Mouse (Mus musculus) layer of hippocampus, adult 9-11 months (tissue): ENCODE measurements around the gene H2afz.
A peak's percentile ranks its signal among the peaks of the same experiment; 100 is the strongest.
"Not testable (repeated sequence)": the region's sequence is repeated elsewhere in the genome, so short reads cannot be mapped to it uniquely, and the experiment has no call there.

Experiments used
- DNase-seq: peaks from one replicate; pipeline ENCODE4 v3.0.0; 2022

Gene H2afz

DNA sequence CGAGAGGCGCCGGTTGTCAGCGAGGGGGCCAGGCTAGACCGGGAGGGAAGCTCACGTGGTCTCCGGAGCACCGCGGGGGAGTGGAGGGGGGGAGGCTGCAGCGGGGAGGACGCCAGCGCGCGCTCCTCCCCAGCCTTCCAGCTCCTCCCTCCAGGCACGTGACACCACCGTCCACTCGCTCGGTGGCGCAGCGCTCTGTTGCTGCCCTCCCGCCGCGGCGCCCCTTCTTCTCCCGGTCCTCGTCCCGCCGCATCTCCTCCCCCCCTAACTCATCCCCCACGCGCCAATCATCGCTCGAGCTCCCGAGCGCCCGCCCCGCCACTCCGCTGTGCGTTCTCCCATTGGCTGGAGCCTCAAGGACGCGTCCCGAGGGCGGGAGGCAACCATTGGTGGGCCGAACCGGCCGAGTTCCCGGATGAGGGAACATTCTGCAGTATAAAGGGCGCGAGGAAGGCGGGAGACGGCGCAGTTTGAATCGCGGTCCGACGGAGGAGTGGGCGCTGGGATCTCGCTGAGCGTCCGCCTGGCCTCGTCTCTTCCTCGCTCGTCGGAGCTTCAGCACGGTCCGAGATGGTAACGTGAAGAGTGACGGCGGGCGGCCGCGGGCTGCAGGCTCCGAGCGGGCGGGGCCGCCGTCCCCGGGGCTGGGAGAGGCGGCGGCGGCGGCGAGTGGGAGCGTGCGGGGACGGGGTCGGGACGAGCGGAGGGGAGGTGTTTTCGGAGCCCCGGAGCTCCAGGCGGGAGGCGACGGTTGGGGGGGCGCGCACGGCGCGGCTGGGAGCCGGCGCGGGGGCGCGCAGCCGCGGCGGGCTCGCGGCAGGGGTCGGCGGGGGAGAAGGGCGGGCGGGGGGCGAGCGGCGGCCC lies at the start of gene H2afz:
Gene H2afz (plus strand): TSS at position 364 of the 864 bp plus-strand sequence.
- DNase-seq: peak; percentile 98

DNA sequence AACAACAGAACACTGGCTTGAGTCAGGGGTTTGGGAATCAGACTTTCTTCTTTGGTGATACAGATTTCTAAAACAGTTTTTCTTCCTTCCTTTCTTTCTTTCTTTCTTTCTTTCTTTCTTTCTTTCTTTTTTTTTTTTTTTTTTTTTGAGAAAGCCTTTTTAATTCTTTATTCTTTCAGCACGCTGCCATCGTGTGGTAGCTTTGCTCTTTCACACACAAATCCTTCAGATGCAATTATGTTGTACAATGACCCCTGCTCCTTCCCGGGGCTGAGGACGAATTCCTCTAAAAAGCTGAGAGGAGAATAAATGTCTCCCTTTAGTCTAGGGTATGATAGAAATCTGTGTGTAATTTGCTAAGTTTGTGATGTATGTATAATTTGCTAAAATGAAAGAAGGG lies 45.6 kb upstream of the H2afz start:
- no peak for DNase-seq

DNA sequence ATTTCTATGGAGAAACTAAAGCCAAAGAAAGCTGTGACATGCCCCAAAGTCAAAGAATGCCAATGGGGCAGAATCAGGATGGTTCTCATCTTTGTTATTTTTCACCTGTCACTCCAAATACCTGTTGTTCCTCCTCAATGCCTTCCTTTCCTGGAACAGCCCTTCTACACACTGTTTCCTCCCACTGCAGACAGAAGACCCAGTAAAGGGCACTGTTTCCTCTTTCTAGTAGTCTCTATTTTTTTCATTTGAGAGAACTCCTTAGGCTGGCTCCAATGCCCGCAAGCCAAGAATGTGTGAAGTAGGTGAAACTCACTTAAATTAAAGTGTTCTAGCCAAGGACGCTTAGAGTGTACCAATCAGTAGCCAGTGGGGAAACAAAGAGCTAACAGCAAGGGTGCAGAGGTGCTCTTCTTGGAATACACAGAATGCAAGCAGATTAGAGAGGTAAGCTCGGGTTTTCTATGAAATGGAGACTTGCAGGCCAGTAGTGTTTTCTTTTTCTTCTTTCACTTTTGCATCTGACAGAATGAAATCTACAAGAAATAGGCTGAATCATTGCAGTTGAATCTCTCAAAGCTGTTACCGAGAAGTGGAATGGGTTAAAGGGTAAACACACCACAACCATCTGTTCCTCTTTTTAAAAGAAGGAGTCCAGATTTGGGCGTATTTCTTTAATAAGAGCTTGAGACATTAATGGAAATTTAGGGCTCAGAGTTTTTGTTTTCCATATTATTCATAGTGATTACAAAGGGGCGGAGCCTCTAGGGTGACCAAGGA lies 43.4 kb upstream of the H2afz start:
- DNase-seq: no peak

DNA sequence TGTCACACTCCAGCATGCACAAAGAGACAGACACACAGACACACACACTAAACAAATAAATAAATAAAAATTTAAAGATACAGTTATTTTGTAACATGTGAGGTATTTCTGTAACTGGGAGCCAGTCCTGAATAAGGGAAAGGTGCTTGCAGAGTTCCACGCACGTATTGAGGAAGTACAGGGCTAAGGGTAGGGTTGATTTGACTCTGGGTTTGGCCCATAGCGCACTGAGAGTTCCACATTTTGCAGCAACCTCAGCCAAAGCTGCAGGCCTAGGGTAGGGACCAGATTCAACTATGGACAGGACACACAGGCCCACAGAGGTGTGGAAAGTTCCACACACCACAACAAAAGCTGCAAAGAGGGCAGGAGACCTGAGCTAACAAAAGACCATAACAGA lies 41.0 kb upstream of the H2afz start:
- DNase-seq: no peak

DNA sequence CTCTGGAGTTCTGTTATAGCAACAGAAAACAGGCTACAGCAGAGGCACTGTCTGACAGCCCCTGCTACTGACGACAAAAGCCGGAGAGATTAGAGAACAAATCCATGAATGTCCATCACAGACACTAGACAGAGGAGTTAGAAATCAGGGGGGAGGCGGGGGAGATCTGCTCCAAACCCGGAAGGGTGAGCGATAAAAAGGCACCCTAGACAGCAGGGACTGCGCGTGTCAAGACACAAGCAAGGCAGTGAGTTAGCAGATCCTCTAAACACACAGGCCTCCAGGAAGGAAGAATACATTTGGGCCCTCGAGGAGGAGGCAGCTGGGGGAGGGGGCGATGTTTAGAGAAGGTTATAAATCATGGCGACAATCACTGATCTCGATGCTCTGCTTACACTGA lies 36.6 kb upstream of the H2afz start:
- DNase-seq: no peak

DNA sequence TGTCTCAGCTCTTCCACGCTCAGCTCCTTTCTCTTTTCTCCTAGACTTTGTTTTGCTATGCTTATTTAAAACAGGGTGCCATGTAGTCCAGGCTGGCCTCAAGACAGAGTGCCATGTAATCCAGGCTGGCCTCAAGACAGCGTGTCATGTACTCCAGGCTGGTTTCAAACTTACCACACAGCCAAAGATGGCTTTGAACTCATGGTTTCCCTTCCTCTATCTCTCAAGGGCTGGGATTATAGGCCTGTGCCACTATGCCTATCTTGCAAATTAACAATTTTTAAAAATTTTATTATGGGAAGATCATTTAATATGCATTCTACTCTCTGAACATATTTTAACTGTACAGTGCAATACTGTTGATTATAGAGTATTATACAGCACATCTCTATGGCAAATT lies 33.1 kb upstream of the H2afz start:
- DNase-seq: no peak

DNA sequence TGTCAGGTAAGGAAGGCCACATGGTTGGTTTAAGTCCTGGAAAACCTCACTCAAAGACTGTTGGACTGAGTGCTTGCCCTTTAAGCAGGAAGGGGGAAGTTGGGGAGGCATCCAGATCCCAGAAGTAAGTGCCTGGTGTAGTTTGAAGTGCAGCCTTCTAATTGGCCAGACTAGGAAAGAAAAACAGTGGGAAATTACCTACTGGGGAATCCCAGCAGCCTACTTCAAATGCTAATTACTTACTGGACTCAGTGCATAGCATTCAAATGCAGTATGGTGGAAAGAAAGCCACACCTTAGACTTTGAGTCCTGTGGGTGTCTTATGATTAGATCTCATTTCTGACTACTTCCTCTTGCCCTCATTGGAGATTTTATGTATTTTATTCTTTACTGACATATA lies 31.2 kb upstream of the H2afz start:
- DNase-seq: no peak

DNA sequence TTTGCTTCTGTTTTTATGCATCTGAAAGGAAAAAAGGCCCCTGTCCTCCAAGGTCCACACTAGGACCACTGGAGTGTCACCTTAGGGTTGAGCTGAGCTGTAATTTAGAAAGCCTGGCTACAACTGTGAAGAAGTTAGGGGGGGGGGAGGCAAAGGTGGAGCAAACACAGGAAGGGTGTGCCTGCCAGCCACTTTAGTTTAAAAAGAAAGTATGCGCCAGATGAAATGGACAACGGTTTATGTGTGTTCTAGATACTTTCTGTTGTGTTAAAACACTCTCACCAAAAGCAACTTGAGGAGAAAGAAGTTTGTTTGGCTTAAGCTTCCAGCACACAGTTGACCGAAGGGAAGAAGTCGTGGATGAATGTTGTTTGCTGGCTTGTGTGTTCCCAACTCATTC lies 30.6 kb upstream of the H2afz start:
- no peak for DNase-seq

DNA sequence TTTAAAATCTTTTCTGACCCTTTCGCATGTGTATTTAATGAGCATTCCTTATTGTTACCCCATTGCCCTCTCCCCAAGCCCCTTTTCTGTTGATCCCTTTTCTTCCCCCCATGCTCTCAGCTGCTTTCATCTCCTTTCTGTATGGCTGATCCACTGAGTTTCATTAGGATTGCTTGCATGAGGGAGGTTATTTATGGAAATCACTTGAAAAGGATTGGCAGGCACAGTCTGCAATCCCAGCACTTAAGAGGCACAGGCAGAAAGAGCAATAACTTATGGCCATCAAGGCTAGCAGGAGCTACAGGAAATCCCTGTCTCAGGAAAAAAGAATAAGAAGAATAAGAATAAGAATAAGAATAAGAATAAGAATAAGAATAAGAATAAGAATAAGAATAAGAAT lies 27.7 kb upstream of the H2afz start:
- DNase-seq: no peak

DNA sequence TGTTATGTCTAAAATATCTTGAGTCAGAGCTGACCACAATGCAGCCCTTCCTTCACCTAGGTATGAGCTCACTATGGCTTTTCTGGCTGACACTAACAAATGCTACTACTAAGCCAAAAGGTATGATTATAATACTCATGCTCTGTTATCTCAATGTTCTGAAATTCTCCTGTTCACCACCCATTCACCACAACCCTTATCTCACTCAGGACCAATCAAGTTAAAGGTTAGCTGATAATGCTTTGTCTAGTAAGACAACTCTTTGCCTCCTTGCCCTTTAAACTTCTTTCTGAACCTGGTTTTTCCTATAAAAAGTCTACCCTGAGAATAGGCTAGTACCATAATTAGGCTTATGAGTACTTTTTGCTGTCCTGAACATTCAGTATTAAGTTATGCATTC lies 26.1 kb upstream of the H2afz start:
- no peak for DNase-seq

DNA sequence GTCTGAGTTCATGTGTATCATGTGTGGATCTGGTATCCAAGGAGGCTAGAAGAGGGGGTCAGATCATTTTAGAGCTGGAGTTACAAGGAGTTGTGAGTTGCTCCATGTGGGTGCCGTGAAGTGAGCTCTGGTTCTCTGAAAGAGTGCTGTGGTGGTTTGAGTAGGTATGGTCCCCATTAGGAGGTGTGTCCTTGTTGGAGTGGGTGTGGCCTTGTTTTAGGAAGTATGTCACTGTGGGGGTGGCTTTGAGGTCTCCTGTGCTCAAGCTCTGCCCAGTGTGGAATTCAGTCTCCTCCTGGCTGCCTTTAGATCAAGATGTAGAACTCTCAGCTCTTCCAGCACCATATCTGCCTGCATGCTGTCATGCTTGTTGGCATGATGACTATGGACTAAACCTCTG lies 21.3 kb upstream of the H2afz start:
- no peak for DNase-seq

DNA sequence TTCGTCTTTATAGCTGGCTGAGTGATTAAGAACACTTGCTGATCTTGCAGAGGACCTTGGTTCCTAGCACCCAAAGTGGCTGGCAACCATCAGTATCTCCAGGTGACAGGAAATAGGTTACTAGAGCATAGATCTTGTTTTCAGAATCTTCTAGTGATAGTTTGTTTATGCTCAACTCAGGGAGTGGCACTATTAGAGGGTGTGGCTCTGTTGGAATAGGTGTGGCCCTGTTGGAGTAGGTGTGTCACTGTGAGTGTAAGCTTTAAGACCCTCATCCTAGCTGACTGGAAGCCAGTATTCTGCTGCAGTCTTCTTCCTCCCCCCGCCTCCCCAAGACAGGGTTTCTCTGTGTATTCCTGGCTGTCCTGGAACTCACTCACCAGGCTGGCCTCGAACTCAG lies 20.0 kb upstream of the H2afz start:
- DNase-seq: no peak

DNA sequence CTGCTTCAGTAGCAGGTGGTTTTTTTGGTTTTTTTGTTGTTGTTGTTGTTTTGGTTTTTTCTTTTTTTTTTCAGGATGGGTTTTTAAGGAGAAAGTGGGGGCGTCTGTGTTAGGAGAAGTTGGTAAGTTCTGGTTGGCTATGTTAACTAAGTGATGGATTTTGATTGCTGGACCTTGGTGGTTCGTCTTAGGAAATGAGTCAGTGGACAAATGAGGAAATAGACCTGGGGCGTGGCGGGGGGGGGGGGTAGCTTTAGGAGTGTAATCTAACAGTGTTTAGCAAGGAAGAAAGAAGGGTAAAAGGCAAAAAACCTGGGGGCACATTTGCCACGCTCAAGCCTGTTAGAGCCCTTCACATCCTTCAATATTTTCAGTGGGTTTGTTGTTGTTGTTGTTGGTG lies 17.7 kb upstream of the H2afz start:
- DNase-seq: no peak

DNA sequence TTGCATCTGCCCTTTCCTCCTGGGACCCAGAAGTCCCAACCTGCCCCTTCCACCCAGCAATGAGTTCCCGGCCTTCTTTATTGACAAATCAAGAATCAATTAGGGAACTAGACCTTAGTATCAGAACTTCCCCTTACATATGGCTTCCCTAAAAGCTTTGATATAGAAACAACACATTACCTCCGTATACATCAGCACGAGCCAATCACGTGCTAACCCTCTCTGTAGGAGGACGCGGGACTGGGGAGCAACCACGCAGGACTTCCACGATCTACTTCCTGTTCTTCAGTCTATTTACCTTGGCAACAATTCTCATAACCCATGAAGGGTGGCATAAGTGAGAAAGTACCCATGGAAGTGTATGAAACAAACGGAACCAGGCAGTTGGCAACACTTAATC lies 15.9 kb upstream of the H2afz start:
- no peak for DNase-seq

DNA sequence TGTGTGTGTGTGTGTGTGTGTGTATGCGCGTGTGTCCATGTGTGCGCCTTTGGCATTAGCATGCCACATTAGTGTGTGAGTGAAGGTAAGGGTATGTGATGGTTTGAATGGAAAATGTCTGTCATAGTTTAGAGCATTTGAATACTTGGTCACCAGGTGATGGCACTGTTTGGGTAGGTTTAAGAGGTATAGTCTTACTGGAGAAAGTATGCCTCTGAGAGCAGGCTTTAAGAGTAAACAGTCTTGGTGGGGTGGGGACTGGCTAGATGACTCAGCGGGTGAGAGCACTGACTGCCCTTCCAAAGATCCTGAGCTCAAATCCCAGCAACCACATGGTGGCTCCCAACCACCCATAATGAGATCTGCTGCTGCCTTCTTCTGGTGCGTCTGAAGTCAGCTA lies 14.6 kb upstream of the H2afz start:
- DNase-seq: no peak

DNA sequence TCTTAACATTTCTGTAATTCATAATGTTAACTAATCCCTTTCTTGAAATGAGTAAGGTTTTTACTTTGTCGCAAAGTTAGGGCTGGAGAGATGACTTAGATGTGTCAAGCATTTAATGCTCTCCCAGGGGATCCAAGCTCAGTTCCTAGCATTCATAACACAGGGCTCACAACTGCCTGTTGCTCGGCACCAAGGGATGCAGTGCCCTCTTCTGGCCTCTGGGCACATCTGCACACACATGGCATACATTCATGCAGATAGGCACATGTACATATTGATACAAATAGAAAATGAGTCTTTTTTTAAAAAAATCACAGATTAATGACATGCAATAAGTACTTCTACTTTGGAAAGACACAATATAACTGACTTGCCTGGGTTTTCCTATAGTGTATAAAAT lies 13.1 kb upstream of the H2afz start:
- DNase-seq: no peak

DNA sequence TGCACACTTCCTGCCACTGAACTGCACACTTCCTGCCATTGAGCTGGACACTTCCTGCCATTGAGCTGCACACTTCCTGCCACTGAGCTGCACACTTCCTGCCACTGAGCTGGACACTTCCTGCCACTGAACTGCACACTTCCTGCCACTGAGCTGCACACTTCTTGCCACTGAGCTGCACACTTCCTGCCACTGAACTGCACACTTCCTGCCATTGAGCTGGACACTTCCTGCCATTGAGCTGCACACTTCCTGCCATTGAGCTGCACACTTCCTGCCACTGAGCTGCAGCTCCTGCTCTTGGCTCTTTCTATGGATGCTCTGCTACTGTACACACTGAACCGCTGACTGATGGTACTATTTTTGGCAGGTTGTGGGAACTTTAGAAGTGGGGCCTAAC lies 11.3 kb upstream of the H2afz start:
- not testable (repeated sequence) for DNase-seq

DNA sequence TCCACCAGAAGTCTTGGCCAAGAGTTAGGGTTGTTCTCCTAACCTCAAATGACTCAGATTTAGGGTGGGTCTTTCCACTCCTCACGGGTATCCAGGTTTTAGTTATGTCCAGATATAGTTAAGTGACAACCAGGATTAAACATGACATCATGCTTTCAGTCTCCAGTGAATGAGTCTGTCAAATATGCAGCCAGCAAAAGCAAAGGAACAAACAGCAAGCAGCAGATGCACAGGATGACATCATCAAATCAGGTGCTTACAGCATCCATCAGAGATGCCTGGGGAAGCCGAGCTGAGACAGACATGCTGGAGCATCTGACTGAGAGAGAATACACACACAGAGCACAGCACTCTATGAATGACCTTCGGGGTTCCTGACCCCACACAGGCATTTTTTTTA lies 9.0 kb upstream of the H2afz start:
- no peak for DNase-seq

DNA sequence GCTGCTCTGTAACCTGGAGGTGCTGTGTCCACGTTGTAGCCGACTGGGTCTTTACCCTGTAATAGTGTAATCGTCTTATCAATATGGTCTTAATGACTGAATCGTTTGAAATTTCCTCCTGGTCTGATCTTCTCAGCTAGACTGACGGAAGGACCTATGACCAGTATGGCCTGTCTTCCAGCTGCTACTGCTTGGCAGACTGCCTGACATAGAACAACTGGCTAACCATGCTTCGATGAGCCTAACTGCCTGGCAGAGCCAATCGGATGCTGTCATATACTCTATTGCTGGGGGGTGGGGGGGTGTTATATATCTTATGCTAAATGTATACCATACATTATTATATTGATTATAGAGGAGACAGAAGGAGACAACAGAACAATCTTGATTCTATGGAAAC lies 8.2 kb upstream of the H2afz start:
- DNase-seq: no peak

DNA sequence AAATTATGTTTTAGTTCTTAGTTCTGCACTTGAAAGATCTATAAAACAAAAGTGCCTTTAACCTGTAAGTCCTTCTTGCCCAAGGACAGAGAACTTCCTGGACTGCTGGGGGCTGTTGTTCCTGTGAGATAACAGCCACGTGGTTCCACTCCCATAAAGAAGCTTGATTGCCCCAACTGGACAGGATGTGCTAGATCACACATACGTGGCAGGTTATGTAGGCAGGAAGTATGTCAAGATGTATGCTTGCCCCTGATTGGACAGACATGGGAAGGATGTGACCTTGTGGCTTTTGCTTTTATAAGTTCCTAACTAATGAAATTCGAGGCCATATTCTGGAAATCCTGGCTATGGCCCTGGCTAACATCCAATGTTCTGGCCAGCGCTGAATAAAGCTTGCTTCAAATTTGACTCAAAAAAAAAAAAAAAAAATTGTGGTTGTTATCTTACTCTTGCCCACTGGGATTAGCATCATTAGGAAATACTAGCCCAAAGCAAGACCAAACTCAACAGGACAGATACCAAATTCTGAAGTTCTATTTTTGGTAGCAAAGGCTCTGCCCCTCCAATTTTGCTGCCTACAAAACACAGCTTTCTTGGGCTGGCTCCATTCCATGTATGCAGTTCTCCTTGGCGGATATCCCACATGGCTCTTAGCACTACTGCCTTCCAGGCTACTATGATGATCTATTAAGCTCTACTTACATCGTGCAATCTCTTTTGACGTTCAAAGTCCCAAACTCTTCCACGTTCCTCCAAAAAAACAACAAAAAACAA lies 3.7 kb upstream of the H2afz start:
- no peak for DNase-seq

DNA sequence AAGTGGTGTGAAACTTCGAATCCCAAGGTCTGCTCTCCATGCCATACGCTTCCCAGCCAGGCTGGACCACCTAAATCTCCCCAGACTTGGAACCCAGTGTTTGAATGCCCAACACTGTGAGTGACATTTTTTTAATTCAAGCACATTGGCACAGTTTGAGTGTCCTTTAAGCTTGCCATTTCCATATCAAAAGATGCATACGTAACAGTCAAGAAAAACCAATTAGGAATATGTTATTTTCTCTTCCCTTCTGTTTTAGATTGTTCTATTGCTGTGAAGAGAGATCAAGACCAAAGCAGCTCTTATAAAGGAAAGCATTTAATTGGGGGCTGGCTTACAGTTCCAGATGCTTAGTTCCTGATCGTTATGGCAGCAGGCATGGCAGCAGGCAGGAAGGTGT lies 2.9 kb upstream of the H2afz start:
- DNase-seq: no peak

DNA sequence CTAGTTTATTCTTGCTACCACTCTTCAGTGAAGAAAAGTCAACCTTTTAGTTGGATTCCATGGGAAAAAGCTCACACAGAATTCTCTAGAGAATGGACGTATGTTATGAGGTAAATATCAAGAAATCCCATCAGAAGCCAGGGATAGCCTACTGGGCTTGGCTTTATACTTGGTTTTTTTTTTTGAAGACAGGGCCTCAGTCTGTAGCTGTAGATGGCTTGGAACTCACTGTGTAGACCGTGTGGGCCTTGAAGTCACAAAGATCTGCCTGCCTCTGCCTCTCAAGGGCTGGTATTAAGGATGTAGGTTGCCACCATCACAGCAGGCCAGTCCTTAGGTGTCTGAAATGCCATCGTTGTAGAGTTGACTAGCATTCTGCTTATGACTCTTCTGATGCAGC lies 1.7 kb upstream of the H2afz start:
- DNase-seq: no peak

DNA sequence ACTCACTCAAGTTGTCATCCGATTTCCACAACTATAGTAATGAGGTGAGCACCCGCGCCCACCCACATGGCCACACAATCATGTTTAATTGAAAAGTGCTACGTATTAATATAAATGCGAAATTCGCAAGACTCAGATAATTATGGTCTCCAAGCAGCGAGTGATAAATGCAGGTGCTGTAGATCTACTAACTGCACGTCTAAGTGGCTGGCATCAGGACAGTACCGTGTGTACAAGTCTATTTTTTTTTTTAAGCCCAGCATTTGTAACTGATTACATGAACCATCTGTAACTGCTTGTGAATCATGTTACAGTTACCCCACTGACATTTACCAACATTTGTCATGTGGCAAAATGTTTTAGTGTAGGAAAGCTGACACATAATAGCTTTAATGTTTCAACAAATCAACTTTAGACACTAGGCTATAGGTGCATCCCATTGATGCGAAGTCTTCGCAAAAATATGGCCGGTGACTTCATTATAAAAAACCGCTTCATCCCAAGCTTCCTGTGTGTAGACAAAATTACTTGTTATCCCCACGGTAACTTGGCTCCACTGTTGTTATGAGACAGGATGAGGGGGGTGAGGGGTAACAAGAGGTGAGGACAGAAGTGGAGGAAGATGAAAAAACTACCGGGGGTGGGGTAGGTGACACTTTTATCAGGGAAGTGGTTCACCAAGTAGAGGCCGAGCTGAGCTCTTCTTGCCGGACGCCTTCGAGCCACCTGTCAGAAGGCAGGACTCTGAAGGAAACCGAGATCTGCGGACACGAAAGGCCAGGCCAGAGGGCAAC lies 760 bp upstream of the H2afz start:
- peak; percentile 33 for DNase-seq
